In genomic region chr15:82147611-82148111, GRCm38 (mm10) we compare ENCODE assay signal across 7 mouse cellular contexts. TPM values are rescaled to one million over a fixed set of nuclear protein-coding genes. Genes with fewer than 3 reads are reported as not detected.
DNase-seq lines count a peak whose midpoint lies in the region; ATAC-seq and TF ChIP-seq lines count a peak whose summit lies in the region.

No protein-coding gene starts in this region.

- no peak for TF ChIP-seq POLR2A in spleen, adult 2 months (IDR thresholded peaks at IDR 0.05; ENCODE audit: low read depth, low read length)

- WGBS in hindbrain, postnatal 0 days, result under 1% methylated on average over 42 of the region's 50 CpGs
- WGBS in midbrain, embryonic 12.5 days, result 1% methylated on average over 50 of the region's 50 CpGs
- under 1% methylated on average over 46 of the region's 50 CpGs for WGBS in spleen, adult 2 months

- peak overlapping the region; percentile 98 for H3K27ac ChIP-seq in hindbrain, postnatal 0 days
- H3K27ac ChIP-seq in midbrain, embryonic 12.5 days (replicated peaks), result peak overlapping the region; percentile 99
- peak overlapping the region; percentile 76 for H3K27ac ChIP-seq in spleen, adult 2 months (ENCODE audit: insufficient read depth, low read length)

- TF ChIP-seq CTCF in hindbrain, postnatal 0 days (IDR thresholded peaks at IDR 0.05; ENCODE audit: low read depth), result peak; percentile 17; the same call in 1 of the 2 replicates
- no peak for TF ChIP-seq CTCF in spleen, adult 2 months (IDR thresholded peaks at IDR 0.05; ENCODE audit: extremely low read depth, insufficient read depth, insufficient read length, insufficient replicate concordance)

- peak; percentile 77 to 89 for DNase-seq in adrenal gland, adult (ENCODE audit: inconsistent age in 2 of 2, low spot score in 1 of 2)
- peak; percentile 69 for DNase-seq in cerebellum, adult 9-10 months
- peak; percentile 57 to 70 for DNase-seq in frontal cortex, postnatal 10 days (ENCODE audit: low spot score in 2 of 2)
- peak; percentile 74 for DNase-seq in hindbrain, postnatal 0 days (ENCODE audit: low spot score)
- peak; percentile 69 to 76 for DNase-seq in left cerebral cortex, postnatal 25 days (ENCODE audit: low spot score in 2 of 2)
- peak in 1 of 2 experiments; percentile 35 for DNase-seq in spleen, adult 2 months (ENCODE audit: low read depth in 1 of 2, low spot score in 2 of 2)

- H3K4me2 ChIP-seq in hindbrain, postnatal 0 days (ENCODE audit: low read depth, low read length), result peak overlapping the region; percentile 82
- H3K4me2 ChIP-seq in midbrain, embryonic 12.5 days (replicated peaks), result peak overlapping the region; percentile 95

- H3K36me3 ChIP-seq in hindbrain, postnatal 0 days (ENCODE audit: insufficient read depth, low read length), result no peaks in the 10 kb centered on the region
- 0 out of 2 replicates have a peak, but pooled peaks cover 6% of the 10 kb centered on the region for H3K36me3 ChIP-seq in midbrain, embryonic 12.5 days
- no peaks in the 10 kb centered on the region for H3K36me3 ChIP-seq in spleen, adult 2 months (ENCODE audit: control insufficient read depth, insufficient read depth, low read length)

- peak; percentile 43 for ATAC-seq in hindbrain, postnatal 0 days
- peak; percentile 1; the same call in 1 of the 2 replicates for ATAC-seq in midbrain, embryonic 12.5 days (ENCODE audit: low FRiP score, low read depth)

- H3K4me1 ChIP-seq in hindbrain, postnatal 0 days (ENCODE audit: insufficient read depth, low read length), result peaks cover 29% of the 10 kb centered on the region
- peaks cover 58% of the 10 kb centered on the region for H3K4me1 ChIP-seq in midbrain, embryonic 12.5 days
- peaks cover 11% of the 10 kb centered on the region; the same call in 1 of the 2 replicates for H3K4me1 ChIP-seq in spleen, adult 2 months (ENCODE audit: control insufficient read depth, insufficient read depth, insufficient read length)

- no peaks in the 10 kb centered on the region for H3K9me3 ChIP-seq in hindbrain, postnatal 0 days (ENCODE audit: low read length)
- H3K9me3 ChIP-seq in midbrain, embryonic 12.5 days, result no peaks in the 10 kb centered on the region

- intact Hi-C loops in left cerebral cortex, postnatal 25 days (cut with DNase I), result loop anchor here (2.0 kb wide), 1 partner anchor 17 kb away; no protein-coding TSS in a partner anchor

- peak overlapping the region; percentile 75 for H3K4me3 ChIP-seq in hindbrain, postnatal 0 days (ENCODE audit: low read length)
- peak overlapping the region; percentile 96 for H3K4me3 ChIP-seq in midbrain, embryonic 12.5 days
- H3K4me3 ChIP-seq in spleen, adult 2 months (ENCODE audit: extremely low read depth, insufficient read depth, insufficient read length), result peak overlapping the region; percentile 69

- H3K9ac ChIP-seq in hindbrain, postnatal 0 days (replicated peaks; ENCODE audit: low read length), result peak overlapping the region; percentile 88
- peak overlapping the region; percentile 95 for H3K9ac ChIP-seq in midbrain, embryonic 12.5 days (replicated peaks)

- H3K27me3 ChIP-seq in hindbrain, postnatal 0 days (ENCODE audit: insufficient read depth, low read length), result no peaks in the 10 kb centered on the region
- H3K27me3 ChIP-seq in midbrain, embryonic 12.5 days, result no peaks in the 10 kb centered on the region
- no peaks in the 10 kb centered on the region; the same call in 1 of the 2 replicates for H3K27me3 ChIP-seq in spleen, adult 2 months (ENCODE audit: control insufficient read depth, insufficient read depth, low read length)

RNA-seq across cellular contexts. Expression of gene Srebf2, which starts 0.7 kb away (rescaled TPM):
- 256 and 266 TPM in 2 replicates for total RNA-seq in hindbrain, postnatal 0 days (2014; rRNA removed)
- polyA plus RNA-seq in hindbrain, postnatal 0 days (2015; fragmentation: Nextera tagmentation; extraction: Ambion mirVana), result 139 and 145 TPM in 2 replicates
- 100 to 1,000 TPM; 179 to 183 TPM for total RNA-seq in left cerebral cortex, postnatal 25 days (2021)
- 274 and 276 TPM in 2 replicates for polyA plus RNA-seq in midbrain, embryonic 12.5 days (2016; fragmentation: Nextera tagmentation; extraction: Ambion mirVana)
- 204 and 317 TPM in 2 replicates for polyA plus RNA-seq in spleen, adult 2 months (2012; rRNA removed)

RNA-seq across cellular contexts. Expression of gene Ccdc134, which starts 19.9 kb away (rescaled TPM):
- 15.5 and 16.0 TPM in 2 replicates for total RNA-seq in hindbrain, postnatal 0 days (2014; rRNA removed)
- 6.4 and 8.4 TPM in 2 replicates for polyA plus RNA-seq in hindbrain, postnatal 0 days (2015; fragmentation: Nextera tagmentation; extraction: Ambion mirVana)
- 10 to 100 TPM; 13.6 to 13.8 TPM for total RNA-seq in left cerebral cortex, postnatal 25 days (2021)
- polyA plus RNA-seq in midbrain, embryonic 12.5 days (2016; fragmentation: Nextera tagmentation; extraction: Ambion mirVana), result 17.3 and 18.3 TPM in 2 replicates
- 16.2 and 16.7 TPM in 2 replicates for polyA plus RNA-seq in spleen, adult 2 months (2012; rRNA removed)
